Mouse (Mus musculus) splenic B cell, adult 2 months (primary cell): ENCODE measurements around the gene Egr2.

Experiments
- DNase-seq: peaks from one replicate; pipeline ENCODE4 v3.0.0-alpha.2; 2011; ENCODE audit warnings: low read depth, low spot score
- H3K27me3 ChIP-seq: 2 replicates; pipeline ENCODE4 v1.6.1; 2012; ENCODE audit warnings: mild to moderate bottlenecking, low read length, moderate library complexity, mixed read lengths; ENCODE audit not compliant: control insufficient read depth, poor library complexity, insufficient read depth, severe bottlenecking
- H3K36me3 ChIP-seq: 2 replicates; pipeline ENCODE4 v1.6.1; 2012; ENCODE audit warnings: mild to moderate bottlenecking, low read length, moderate library complexity, mixed read lengths; ENCODE audit not compliant: control insufficient read depth, poor library complexity, insufficient read depth, severe bottlenecking

Egr2 gene

DNA sequence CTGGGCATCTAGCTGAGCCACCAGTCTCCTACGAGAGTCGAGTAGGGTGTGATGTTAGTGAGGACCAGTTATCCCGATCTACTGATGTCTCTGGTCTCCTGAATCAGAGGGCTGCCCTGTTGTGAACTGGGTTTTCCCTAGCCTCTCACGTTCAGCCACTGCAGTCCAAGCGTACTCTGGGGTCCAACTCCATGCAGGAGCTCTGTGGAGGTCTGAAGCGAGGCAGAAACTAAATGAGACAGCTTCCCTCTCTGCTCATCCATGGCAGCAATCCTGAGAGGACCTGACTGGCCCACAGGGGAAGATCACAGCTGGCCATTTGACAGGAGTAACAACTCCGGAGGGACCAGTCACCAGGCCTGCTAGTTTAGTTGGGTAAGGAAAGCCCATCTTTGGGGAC lies 10.6 kb upstream of the Egr2 start:
- DNase-seq: no peak
- Histone ChIP-seq H3K36me3 (no peaks in the 10 kb centered on the region), H3K27me3 (no peaks in the 10 kb centered on the region)

GRCm38 (mm10) chr10:67526435-67526834 lies 8.8 kb upstream of the Egr2 start:
- Histone ChIP-seq H3K27me3 (no peaks in the 10 kb centered on the region), H3K36me3 (no peaks in the 10 kb centered on the region)
- no peak for DNase-seq

DNA sequence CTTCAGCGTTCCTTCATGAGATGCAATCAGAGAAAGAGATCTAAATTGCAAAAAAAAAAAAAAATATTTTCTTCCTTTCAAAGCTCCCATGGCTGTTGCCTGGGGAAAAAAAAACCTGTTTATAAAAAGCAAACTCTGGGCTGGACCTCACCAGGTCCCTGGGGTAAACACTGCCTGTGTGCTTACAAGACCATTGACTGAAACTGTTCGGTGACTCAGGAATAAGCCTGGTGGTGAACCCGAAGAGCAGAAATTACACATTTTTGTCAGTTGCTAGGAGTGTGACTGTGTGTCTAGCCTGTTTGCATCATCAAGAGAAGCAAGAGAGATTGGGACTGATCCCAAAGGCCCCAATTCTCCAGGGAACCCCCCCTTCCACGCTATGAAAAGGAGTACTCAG lies 5.5 kb upstream of the Egr2 start:
- no peak for DNase-seq
- Histone ChIP-seq H3K36me3 (no peaks in the 10 kb centered on the region), H3K27me3 (no peaks in the 10 kb centered on the region)

- peak; percentile 85 for DNase-seq
- Histone ChIP-seq H3K36me3 (no peaks in the 10 kb centered on the region), H3K27me3 (no peaks in the 10 kb centered on the region)
Observed at GRCm38 (mm10) chr10:67535972-67536371, 697 bp downstream of the Egr2 start.

- Histone ChIP-seq H3K27me3 (no peaks in the 10 kb centered on the region), H3K36me3 (no peaks in the 10 kb centered on the region)
- DNase-seq: peak; percentile 69
Observed at GRCm38 (mm10) chr10:67536621-67537141, 1.4 kb downstream of the Egr2 start.

DNA sequence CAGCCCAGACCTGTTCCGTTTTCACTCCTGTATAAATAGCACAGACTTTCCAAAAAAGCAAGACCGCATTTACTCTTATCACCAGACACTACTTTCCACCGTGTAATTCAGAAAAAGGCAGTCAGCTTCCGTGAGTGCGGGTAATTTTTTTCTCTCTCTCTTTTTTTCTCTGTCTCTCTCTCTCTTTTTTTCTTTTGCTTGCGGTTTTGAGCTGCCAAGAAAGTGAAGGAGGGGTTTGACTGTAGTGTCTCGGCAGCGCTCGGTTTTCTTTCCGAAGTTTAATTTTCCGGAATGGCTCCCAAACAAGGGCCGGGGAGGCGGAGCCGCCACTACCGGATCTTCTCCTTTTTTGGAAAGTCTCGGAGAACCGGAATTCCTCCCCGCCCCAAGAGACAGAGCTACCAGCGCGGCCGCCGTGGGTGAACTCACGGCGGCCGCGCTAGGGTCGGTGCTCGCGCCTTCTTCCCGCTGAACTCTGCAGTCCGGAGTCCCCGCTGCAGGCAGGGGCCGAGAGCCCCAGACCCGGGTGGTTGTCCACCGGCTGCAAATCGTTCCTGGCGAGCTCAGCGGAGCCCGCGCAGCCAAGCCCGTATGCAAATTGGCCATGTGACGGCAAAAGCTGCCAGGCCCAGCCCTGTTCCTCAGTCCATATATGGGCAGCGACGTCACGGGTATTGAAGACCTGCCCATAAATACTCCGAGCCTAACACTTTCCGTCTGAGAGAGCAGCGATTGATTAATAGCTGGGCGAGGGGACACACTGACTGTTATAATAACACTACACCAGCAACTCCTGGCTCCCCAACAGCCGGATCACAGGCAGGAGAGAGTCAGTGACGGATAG lies 2.1 kb downstream of the Egr2 start:
- DNase-seq: peak; percentile 96
- no peaks in the 10 kb centered on the region for H3K36me3 ChIP-seq
- no peaks in the 10 kb centered on the region for H3K27me3 ChIP-seq

DNA sequence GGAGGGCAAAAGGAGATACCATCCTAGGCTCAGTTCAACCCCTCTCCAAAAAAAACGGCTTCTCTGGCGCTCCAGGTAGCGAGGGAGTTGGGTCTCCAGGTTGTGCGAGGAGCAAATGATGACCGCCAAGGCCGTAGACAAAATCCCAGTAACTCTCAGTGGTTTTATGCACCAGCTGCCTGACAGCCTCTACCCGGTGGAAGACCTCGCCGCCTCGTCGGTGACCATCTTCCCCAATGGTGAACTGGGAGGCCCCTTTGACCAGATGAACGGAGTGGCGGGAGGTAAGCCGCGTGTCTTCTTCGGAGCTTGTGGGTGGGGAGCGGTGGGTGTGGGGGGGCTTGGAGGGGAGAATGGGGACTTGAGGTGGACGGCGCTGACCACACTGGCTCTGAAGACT lies 2.8 kb downstream of the Egr2 start:
- no peaks in the 10 kb centered on the region for H3K27me3 ChIP-seq
- peak; percentile 31 for DNase-seq
- H3K36me3 ChIP-seq: no peaks in the 10 kb centered on the region

DNA sequence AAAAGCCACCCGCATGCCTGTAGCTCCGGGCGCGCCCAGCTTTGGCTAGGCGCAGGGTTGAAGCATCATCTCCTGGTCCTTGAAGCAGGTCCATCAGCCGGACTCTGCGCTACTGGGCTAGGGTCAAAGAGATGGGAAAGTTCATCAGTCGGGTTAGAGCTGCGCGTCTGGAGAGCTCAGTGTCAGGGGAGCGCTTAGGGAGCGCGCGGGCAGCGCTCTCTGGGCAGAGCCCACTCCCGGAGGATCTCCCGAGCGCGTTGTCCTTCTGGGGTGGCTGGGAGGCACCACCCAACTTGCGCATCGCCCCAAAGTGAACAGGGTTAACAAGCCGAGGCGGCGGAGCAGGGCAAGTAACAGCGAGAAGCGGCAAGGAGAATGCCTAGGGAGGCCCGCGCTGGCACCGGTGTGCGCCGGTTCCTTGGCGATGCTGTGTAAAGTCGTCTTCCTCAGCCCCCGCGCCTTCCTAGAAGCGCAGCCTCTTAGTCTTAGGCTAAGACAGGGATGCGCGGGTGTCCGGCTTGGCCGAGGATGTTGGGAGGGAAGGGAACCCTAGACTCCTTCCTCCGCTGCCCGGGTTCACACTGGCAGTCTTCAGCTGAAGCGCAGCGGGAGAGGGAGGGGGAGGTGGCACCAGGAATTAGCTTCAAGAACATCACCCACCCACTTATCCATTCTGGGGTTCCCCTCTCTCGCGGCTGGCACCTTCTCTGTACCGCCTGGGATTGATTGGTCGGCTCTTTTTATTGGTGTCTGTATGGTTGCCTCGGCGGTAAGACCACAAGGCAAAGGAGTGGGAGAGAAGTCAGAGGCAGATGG lies 3.5 kb downstream of the Egr2 start:
- peak; percentile 43 for DNase-seq
- no peaks in the 10 kb centered on the region for H3K27me3 ChIP-seq
- H3K36me3 ChIP-seq: no peaks in the 10 kb centered on the region

GRCm38 (mm10) chr10:67539401-67539730 lies 4.1 kb downstream of the Egr2 start:
- Histone ChIP-seq H3K27me3 (no peaks in the 10 kb centered on the region), H3K36me3 (no peaks in the 10 kb centered on the region)
- DNase-seq: no peak

DNA sequence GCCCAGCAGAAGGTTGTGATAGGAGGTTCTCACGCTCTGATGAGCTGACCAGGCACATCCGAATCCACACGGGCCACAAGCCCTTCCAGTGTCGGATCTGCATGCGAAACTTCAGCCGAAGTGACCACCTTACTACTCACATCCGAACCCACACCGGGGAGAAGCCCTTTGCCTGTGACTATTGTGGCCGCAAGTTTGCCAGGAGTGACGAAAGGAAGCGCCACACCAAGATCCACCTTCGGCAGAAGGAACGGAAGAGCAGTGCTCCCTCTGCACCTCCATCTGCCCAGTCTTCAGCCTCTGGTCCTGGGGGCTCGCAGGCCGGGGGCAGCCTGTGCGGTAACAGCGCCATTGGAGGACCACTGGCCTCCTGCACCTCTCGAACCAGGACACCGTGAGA lies 5.3 kb downstream of the Egr2 start:
- DNase-seq: no peak
- H3K36me3 ChIP-seq: no peaks in the 10 kb centered on the region
- no peaks in the 10 kb centered on the region for H3K27me3 ChIP-seq

- DNase-seq: no peak
Observed at GRCm38 (mm10) chr10:67547850-67548260, 12.6 kb downstream of the Egr2 start.

GRCm38 (mm10) chr10:67548261-67548854 lies 13.1 kb downstream of the Egr2 start:
- DNase-seq: peak; percentile 58
- Histone ChIP-seq H3K27me3 (no peaks in the 10 kb centered on the region), H3K36me3 (peaks cover 2% of the 10 kb centered on the region; the same call in 1 of the 2 replicates)

More at GRCm38 (mm10) chr10:67547850-67548260, 12.6 kb downstream of the Egr2 start:
- H3K36me3 ChIP-seq: peaks cover 2% of the 10 kb centered on the region; the same call in 1 of the 2 replicates
- H3K27me3 ChIP-seq: no peaks in the 10 kb centered on the region

DNA sequence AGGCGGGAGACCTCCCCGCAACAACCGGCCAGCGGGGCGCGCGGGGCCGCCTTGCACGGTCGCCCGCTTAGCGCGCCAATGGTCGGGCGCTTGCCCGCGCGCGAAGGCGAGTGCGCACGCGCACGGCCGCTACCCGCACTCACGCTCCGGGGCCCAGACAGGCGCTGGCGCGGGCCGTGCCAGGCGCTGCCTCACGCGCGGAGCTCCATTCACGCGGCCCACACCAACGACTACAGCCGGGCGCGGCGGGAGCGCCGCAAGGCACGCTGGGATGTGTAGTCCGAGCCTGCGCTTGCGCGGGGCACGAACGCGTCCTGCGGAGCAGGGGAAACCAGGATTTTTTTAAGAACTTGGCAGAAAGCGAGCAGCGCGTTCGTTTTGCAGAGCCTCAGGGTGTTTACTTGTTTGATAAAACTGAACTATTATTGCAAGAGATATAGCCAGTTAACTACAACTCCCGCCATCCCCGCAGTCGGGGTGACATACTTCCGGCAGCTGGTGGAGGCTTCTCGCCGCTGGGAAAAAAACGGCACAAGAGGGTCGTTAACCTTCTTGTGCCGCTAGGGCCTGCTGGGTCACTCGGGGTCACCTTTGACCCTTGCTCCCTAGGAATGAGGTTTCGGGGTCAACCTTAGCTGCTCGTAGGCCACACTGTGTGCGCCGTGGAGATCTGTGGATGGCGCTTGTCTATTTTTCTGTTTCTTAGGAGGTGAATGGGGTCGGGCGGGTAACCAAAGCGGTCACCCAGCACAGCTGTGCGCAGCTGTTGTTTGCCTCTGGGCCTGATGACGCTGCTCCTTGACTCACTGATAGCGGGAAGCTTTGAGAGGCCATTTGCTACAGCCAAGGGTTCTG lies 13.8 kb downstream of the Egr2 start, which contains the start of gene Ado:
Gene Ado, minus strand, starts transcription at position 79 of the 855 bp plus-strand sequence.
- peak; percentile 87 for DNase-seq
- Histone ChIP-seq H3K36me3 (peaks cover 2% of the 10 kb centered on the region; the same call in 1 of the 2 replicates), H3K27me3 (no peaks in the 10 kb centered on the region)

- Histone ChIP-seq H3K36me3 (no peaks in the 10 kb centered on the region), H3K27me3 (no peaks in the 10 kb centered on the region; the same call in 1 of the 2 replicates)
- DNase-seq: no peak
Observed at GRCm38 (mm10) chr10:67558053-67558452, 22.8 kb downstream of the Egr2 start.
